Mouse (Mus musculus): ENCODE measurements around the gene Il6. TPM values are rescaled to one million over a fixed set of nuclear protein-coding genes. Genes with fewer than 3 reads are reported as not detected.

Il6 gene
- total RNA-seq (2023) = 1 to 10 TPM; 1.7 to 2.8 TPM

GRCm38 (mm10) chr5:30012726-30013503 lies at the start of gene Il6:
Gene Il6 (plus strand): TSS chr5:30013114.

Other genes starting within 250 kb of the Il6 start
- 10 to 100 TPM; 77.8 to 84.2 TPM for gene Tyms, start 60.5 kb downstream of the Il6 start, total RNA-seq (2023)
- not detected for gene Garem2, start 92.0 kb downstream of the Il6 start, total RNA-seq (2023)
- gene 3110082J24Rik, start 93.0 kb downstream of the Il6 start, total RNA-seq (2023) = not detected
- gene Hadha, start 142.0 kb downstream of the Il6 start, total RNA-seq (2023) = 10 to 100 TPM; 68.0 to 77.7 TPM
- 10 to 100 TPM; 42.1 to 49.4 TPM for gene Hadhb, start 142.1 kb downstream of the Il6 start, total RNA-seq (2023)
- gene Adgrf3, start 192.6 kb downstream of the Il6 start, total RNA-seq (2023) = not detected
- 10 to 100 TPM; 10.3 to 15.9 TPM for gene Selenoi, start 219.5 kb downstream of the Il6 start, total RNA-seq (2023)